ENCODE assay signal across 35 mouse cellular contexts in the genomic region with DNA sequence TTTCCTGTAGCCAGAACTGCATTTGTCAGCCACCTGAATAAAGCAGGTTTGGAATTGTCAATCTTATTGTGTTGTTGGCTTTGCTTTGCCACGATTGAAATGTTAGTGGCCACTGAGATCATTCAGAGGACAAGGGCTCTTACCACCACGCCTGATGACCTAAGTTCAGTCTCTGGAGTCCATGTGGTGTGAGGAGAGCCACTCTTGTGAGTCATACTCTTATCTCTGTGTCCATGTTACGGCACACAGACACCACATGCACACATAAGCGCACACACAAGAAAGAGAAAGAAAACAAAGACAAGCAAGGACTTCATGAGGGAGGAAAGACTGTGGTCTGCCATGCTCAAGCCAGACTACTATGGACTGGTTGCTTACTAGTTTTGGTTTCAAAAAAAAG. TPM values are rescaled to one million over a fixed set of nuclear protein-coding genes. Genes with fewer than 3 reads are reported as not detected.
DNase-seq lines count a peak whose midpoint lies in the region; ATAC-seq and TF ChIP-seq lines count a peak whose summit lies in the region.
"Had no signal": no experiment of that assay in that cellular context is flagged by ENCODE, and none has a peak within 500 bp of the region (broad histone marks: within the 10 kb centered on the region; RNA-seq: fewer than 3 reads in every experiment).

No protein-coding gene starts in this region.

- no peak overlapping the region for H3K27ac ChIP-seq in stomach, postnatal 0 days (replicated peaks)
- H3K27ac ChIP-seq: embryonic facial prominence, embryonic 10.5 days; embryonic facial prominence, embryonic 15.5 days; forebrain, embryonic 12.5 days; hindbrain, embryonic 13.5 days; limb, embryonic 10.5 days; limb, embryonic 15.5 days; liver, embryonic 13.5 days; midbrain, embryonic 10.5 days; midbrain, embryonic 15.5 days; neural tube, embryonic 12.5 days; stomach, embryonic 15.5 days had no signal

- H3K4me2 ChIP-seq in stomach, postnatal 0 days (replicated peaks; ENCODE audit: low read depth): no peak overlapping the region
- H3K4me2 ChIP-seq: embryonic facial prominence, embryonic 15.5 days; forebrain, embryonic 12.5 days; heart, embryonic 11.5 days; hindbrain, embryonic 13.5 days; limb, embryonic 15.5 days; liver, embryonic 13.5 days; midbrain, embryonic 15.5 days; neural tube, embryonic 12.5 days; stomach, embryonic 15.5 days had no signal

- DNase-seq in adrenal gland, adult 2 months: peak; percentile 51
- no peak for DNase-seq in adrenal gland, postnatal 10 days
- DNase-seq in adrenal gland, postnatal 36 days: peak; percentile 24 to 32
- no peak for DNase-seq in stomach, postnatal 0 days (ENCODE audit: low spot score)
- no peak for DNase-seq in cerebellum, adult 8-10 months
- DNase-seq in natural killer cell, adult 2 months (ENCODE audit: low spot score in 2 of 2): no peak
- DNase-seq: cerebellum, adult 18-20 months; cerebellum, postnatal 14 days; gastrocnemius, postnatal 25 days; heart, adult 18-20 months; heart, postnatal 4 days; kidney, adult 2 months; kidney, postnatal 4 days; layer of hippocampus, postnatal 36 days; liver, embryonic 13.5 days; lung, adult 18-20 months; lung, postnatal 4 days; right cerebral cortex, adult 18-20 months; thymus, postnatal 36 days had no signal

- H3K9me3 ChIP-seq in megakaryocyte, embryonic 14.5 days: no peaks in the 10 kb centered on the region
- H3K9me3 ChIP-seq in stomach, postnatal 0 days (ENCODE audit: control insufficient read depth, low read length): no peaks in the 10 kb centered on the region
- H3K9me3 ChIP-seq: embryonic facial prominence, embryonic 10.5 days; embryonic facial prominence, embryonic 15.5 days; forebrain, embryonic 12.5 days; hindbrain, embryonic 13.5 days; limb, embryonic 10.5 days; limb, embryonic 15.5 days; liver, embryonic 13.5 days; midbrain, embryonic 10.5 days; midbrain, embryonic 15.5 days; neural tube, embryonic 12.5 days; stomach, embryonic 15.5 days had no signal

- TF ChIP-seq EP300 in stomach, postnatal 0 days (optimal IDR thresholded peaks at IDR 0.05): no peak

- H3K36me3 ChIP-seq in megakaryocyte, embryonic 14.5 days (replicated peaks; ENCODE audit: low read length): peaks cover 88% of the 10 kb centered on the region
- no peaks in the 10 kb centered on the region; the same call in 1 of the 2 replicates for H3K36me3 ChIP-seq in stomach, postnatal 0 days (ENCODE audit: control insufficient read depth, insufficient read depth, low read length)

- 74% methylated on average over 4 of the region's 4 CpGs for WGBS in stomach, postnatal 0 days

- peaks cover 65% of the 10 kb centered on the region for H3K4me1 ChIP-seq in megakaryocyte, embryonic 14.5 days
- peaks cover 5% of the 10 kb centered on the region for H3K4me1 ChIP-seq in stomach, postnatal 0 days (replicated peaks; ENCODE audit: control insufficient read depth, insufficient read depth)

- peak overlapping the region; percentile 57 for H3K4me3 ChIP-seq in megakaryocyte, embryonic 14.5 days (replicated peaks)
- H3K4me3 ChIP-seq in stomach, postnatal 0 days (ENCODE audit: low read depth, low read length): no peak overlapping the region
- H3K4me3 ChIP-seq: embryonic facial prominence, embryonic 10.5 days; embryonic facial prominence, embryonic 15.5 days; forebrain, embryonic 12.5 days; hindbrain, embryonic 13.5 days; limb, embryonic 10.5 days; limb, embryonic 15.5 days; liver, embryonic 13.5 days; midbrain, embryonic 10.5 days; midbrain, embryonic 15.5 days; neural tube, embryonic 12.5 days; stomach, embryonic 15.5 days had no signal

- H3K9ac ChIP-seq in stomach, postnatal 0 days (ENCODE audit: low read length): no peak overlapping the region
- H3K9ac ChIP-seq: embryonic facial prominence, embryonic 15.5 days; forebrain, embryonic 12.5 days; hindbrain, embryonic 13.5 days; limb, embryonic 15.5 days; liver, embryonic 13.5 days; midbrain, embryonic 15.5 days; neural tube, embryonic 12.5 days; stomach, embryonic 15.5 days had no signal

- TF ChIP-seq CTCF in stomach, postnatal 0 days (IDR thresholded peaks at IDR 0.05; ENCODE audit: low read depth): no peak

- H3K27me3 ChIP-seq in megakaryocyte, embryonic 14.5 days (replicated peaks): no peaks in the 10 kb centered on the region
- H3K27me3 ChIP-seq in stomach, postnatal 0 days (ENCODE audit: control insufficient read depth, insufficient read depth, low read length): no peaks in the 10 kb centered on the region
- H3K27me3 ChIP-seq: embryonic facial prominence, embryonic 15.5 days; forebrain, embryonic 12.5 days; hindbrain, embryonic 13.5 days; limb, embryonic 15.5 days; liver, embryonic 13.5 days; midbrain, embryonic 15.5 days; neural tube, embryonic 12.5 days; stomach, embryonic 15.5 days had no signal

- ATAC-seq in megakaryocyte, adult 5-6 weeks (ENCODE audit: poor library complexity, severe bottlenecking): no peak
- ATAC-seq in stomach, postnatal 0 days (ENCODE audit: low FRiP score, low TSS enrichment): peak; percentile 84
- ATAC-seq: CD4-positive, CD25-positive, alpha-beta regulatory T cell, adult 4 months; lung, postnatal 0 days; midbrain, embryonic 15.5 days had no signal

RNA-seq across cellular contexts. Expression of gene Efcab14, which starts 5.6 kb away (rescaled TPM):
- 10 to 100 TPM; 82.3 to 86.1 TPM for total RNA-seq in adrenal gland, adult 2 months (2021)
- polyA plus RNA-seq in adrenal gland, adult 2 months (2012; rRNA removed): 29.4 and 31.3 TPM in 2 replicates
- total RNA-seq in adrenal gland, postnatal 10 days (2021): 10 to 100 TPM; 47.0 to 51.9 TPM
- 4.7 and 7.3 TPM in 2 replicates for polyA plus RNA-seq in megakaryocyte, embryonic 14.5 days (2012; ENCODE audit: insufficient read depth, low replicate concordance)
- total RNA-seq in megakaryocyte, adult 5-6 weeks (2015): 45.3 and 45.4 TPM in 2 replicates
- total RNA-seq in megakaryocyte, adult 5-6 weeks (2017): 27.7 and 28.5 TPM in 2 replicates
- 10 to 100 TPM; 83.1 to 89.1 TPM for total RNA-seq in adrenal gland, postnatal 36 days (2021)
- polyA plus RNA-seq in stomach, postnatal 0 days (2015; fragmentation: Nextera tagmentation; extraction: Ambion mirVana): 16.3 and 17.0 TPM in 2 replicates

RNA-seq across cellular contexts. Expression of gene Tex38, which starts 37.7 kb away (rescaled TPM):
- 1 to 10 TPM; 1.6 to 6.5 TPM for total RNA-seq in adrenal gland, adult 2 months (2021)
- 0.38 and 1.1 TPM in 2 replicates for polyA plus RNA-seq in adrenal gland, adult 2 months (2012; rRNA removed)
- 1 to 10 TPM; 1.0 to 1.3 TPM for total RNA-seq in adrenal gland, postnatal 10 days (2021)
- 0.44 TPM in 1 of 2 replicates, not detected in the other for polyA plus RNA-seq in megakaryocyte, embryonic 14.5 days (2012; ENCODE audit: insufficient read depth, low replicate concordance)
- total RNA-seq in megakaryocyte, adult 5-6 weeks (2015): not detected in 2 replicates
- total RNA-seq in megakaryocyte, adult 5-6 weeks (2017): not detected in 2 replicates
- total RNA-seq in adrenal gland, postnatal 36 days (2021): 1 to 10 TPM; 2.4 to 3.2 TPM
- 0.21 TPM in 2 replicates for polyA plus RNA-seq in stomach, postnatal 0 days (2015; fragmentation: Nextera tagmentation; extraction: Ambion mirVana)
- total RNA-seq: layer of hippocampus, postnatal 36 days had no signal
- polyA plus RNA-seq: heart, embryonic 16.5 days; liver, embryonic 13.5 days had no signal

RNA-seq across cellular contexts. Expression of gene Atpaf1, which starts 41.5 kb away (rescaled TPM):
- total RNA-seq in adrenal gland, adult 2 months (2021): 10 to 100 TPM; 41.9 to 72.8 TPM
- polyA plus RNA-seq in adrenal gland, adult 2 months (2012; rRNA removed): 90.6 and 92.6 TPM in 2 replicates
- total RNA-seq in adrenal gland, postnatal 10 days (2021): 10 to 100 TPM; 42.8 to 52.2 TPM
- polyA plus RNA-seq in megakaryocyte, embryonic 14.5 days (2012; ENCODE audit: insufficient read depth, low replicate concordance): 16.7 TPM in 1 of 2 replicates, not detected in the other
- total RNA-seq in megakaryocyte, adult 5-6 weeks (2015): 14.4 and 21.8 TPM in 2 replicates
- total RNA-seq in megakaryocyte, adult 5-6 weeks (2017): 5.8 and 7.5 TPM in 2 replicates
- 10 to 100 TPM; 49.8 to 57.1 TPM for total RNA-seq in adrenal gland, postnatal 36 days (2021)
- polyA plus RNA-seq in stomach, postnatal 0 days (2015; fragmentation: Nextera tagmentation; extraction: Ambion mirVana): 30.4 and 30.6 TPM in 2 replicates

Comparison
In these comparisons a context has a peak if more than half of its experiments do, and no peak if none do; other contexts are left out.
1. DNase-seq: peak in adrenal gland, adult 2 months (single experiment) and adrenal gland, postnatal 36 days (2 of 2); none in adrenal gland, postnatal 10 days (single experiment), stomach, postnatal 0 days (single experiment), cerebellum, adult 8-10 months (single experiment) and natural killer cell, adult 2 months (0 of 2).